Mouse (Mus musculus): ENCODE data around the gene Dusp1. TPM values are rescaled to one million over a fixed set of nuclear protein-coding genes. Genes with fewer than 3 reads are reported as not detected.

The Dusp1 gene
- polyA plus RNA-seq, 1 experiment from 2014 or later, result 45.8 TPM

DNA sequence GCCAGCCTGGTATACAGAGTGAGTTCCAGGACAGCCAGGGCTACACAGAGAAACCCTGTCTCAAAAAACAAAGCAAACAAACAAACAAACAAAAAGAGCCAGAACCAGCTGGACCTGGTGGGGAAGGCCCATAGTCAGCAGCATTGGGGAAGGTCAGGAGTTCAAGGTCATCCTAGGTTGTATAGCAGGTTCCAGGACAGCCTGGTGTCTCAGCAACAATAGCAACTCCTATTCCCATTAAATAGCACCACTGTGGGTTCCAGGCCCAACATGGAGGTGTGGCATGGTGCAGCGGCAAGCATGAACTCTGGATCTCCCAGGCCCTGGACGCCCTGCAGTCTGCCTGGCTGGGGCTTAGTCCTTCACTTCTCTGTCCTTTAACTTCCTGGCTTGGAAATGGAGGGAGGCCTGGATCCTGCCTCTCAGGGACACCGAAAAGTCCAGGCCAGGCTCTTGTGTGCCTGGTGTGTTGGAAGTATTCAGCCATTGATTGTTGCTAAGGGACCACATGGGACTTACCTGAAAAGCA is 19.0 kb upstream of the Dusp1 start:
- H3K9me3 ChIP-seq (ENCODE audit: control insufficient read depth, low read length), result no peaks in the 10 kb centered on the region
- H3K27ac ChIP-seq (replicated peaks; ENCODE audit: low read depth, low read length), result no peak overlapping the region
- no peak overlapping the region for H3K9ac ChIP-seq (replicated peaks; ENCODE audit: low read length)
- H3K4me1 ChIP-seq (ENCODE audit: control insufficient read depth, insufficient read depth, low read length), result peaks cover 9% of the 10 kb centered on the region; the same call in 1 of the 2 replicates
- DNase-seq (no peak), ATAC-seq (ENCODE audit: low FRiP score, low TSS enrichment) (no peak)
- 97% methylated on average over 3 of the region's 3 CpGs for WGBS
- H3K36me3 ChIP-seq (ENCODE audit: control insufficient read depth, insufficient read depth, low read length), result peaks cover 4% of the 10 kb centered on the region; the same call in 1 of the 2 replicates
- no peak overlapping the region for H3K4me2 ChIP-seq (ENCODE audit: low read length)
- no peaks in the 10 kb centered on the region for H3K27me3 ChIP-seq (ENCODE audit: control insufficient read depth, insufficient read depth, low read length)
- H3K4me3 ChIP-seq (replicated peaks; ENCODE audit: low read depth, low read length), result no peak overlapping the region

DNA sequence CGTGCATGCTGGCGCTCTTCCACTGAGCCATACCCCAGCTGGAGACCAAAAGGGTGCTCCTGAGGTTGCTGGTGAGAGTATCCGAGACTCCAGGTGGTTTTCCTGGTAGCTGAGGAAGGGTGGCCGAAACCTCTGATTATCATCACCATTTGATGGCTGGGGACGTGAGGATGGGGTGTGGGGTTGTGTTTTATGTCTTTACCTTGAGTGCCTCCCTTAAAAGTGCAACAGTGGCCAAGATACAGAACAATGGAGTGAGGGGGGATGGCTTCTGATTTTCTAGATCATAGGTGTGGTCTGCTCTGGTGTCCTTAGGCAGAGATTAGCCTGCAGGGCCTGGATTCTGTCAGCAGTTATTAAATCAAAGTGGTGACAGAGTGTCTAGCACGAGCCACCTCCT is 17.5 kb upstream of the Dusp1 start:
- WGBS, result 93% methylated on average over 6 of the region's 6 CpGs
- H3K36me3 ChIP-seq (ENCODE audit: control insufficient read depth, insufficient read depth, low read length), result peaks cover 11% of the 10 kb centered on the region; the same call in 1 of the 2 replicates
- no peak for ATAC-seq (ENCODE audit: low FRiP score, low TSS enrichment)

DNA sequence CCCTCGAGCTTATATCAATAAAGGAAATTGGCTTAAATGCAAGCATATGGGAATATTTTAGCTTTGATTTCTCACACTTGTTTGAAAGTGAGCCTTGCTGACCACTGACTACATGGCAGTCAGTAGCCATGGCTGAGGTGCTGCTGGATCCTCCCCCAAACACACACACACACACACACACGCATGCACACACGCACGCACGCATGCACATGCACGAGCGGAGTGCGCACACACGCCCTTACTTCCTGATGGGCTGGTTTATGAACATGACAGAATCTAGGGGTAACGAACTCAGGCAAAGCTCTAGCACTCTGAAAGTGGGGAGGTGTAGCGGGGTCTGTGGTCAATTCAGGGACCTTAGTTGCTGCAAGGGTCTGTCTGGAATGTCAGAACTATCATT is 16.8 kb upstream of the Dusp1 start:
- H3K27ac ChIP-seq (replicated peaks; ENCODE audit: low read depth, low read length), result no peak overlapping the region
- 97% methylated on average over 11 of the region's 11 CpGs for WGBS
- no peak for ATAC-seq (ENCODE audit: low FRiP score, low TSS enrichment)
- DNase-seq, result no peak
- no peak overlapping the region for H3K4me3 ChIP-seq (replicated peaks; ENCODE audit: low read depth, low read length)
- no peaks in the 10 kb centered on the region for H3K27me3 ChIP-seq (ENCODE audit: control insufficient read depth, insufficient read depth, low read length)
- H3K4me1 ChIP-seq (ENCODE audit: control insufficient read depth, insufficient read depth, low read length), result no peaks in the 10 kb centered on the region
- H3K4me2 ChIP-seq (ENCODE audit: low read length), result no peak overlapping the region
- H3K9ac ChIP-seq (replicated peaks; ENCODE audit: low read length), result no peak overlapping the region
- peaks cover 11% of the 10 kb centered on the region; the same call in 1 of the 2 replicates for H3K36me3 ChIP-seq (ENCODE audit: control insufficient read depth, insufficient read depth, low read length)
- no peaks in the 10 kb centered on the region for H3K9me3 ChIP-seq (ENCODE audit: control insufficient read depth, low read length)

More for the DNA sequence above, 17.5 kb upstream of the Dusp1 start:
- no peaks in the 10 kb centered on the region for H3K9me3 ChIP-seq (ENCODE audit: control insufficient read depth, low read length)
- no peak overlapping the region for H3K27ac ChIP-seq (replicated peaks; ENCODE audit: low read depth, low read length)
- DNase-seq, result no peak
- peaks cover 4% of the 10 kb centered on the region; the same call in 1 of the 2 replicates for H3K4me1 ChIP-seq (ENCODE audit: control insufficient read depth, insufficient read depth, low read length)
- no peak overlapping the region for H3K4me3 ChIP-seq (replicated peaks; ENCODE audit: low read depth, low read length)
- no peaks in the 10 kb centered on the region for H3K27me3 ChIP-seq (ENCODE audit: control insufficient read depth, insufficient read depth, low read length)
- no peak overlapping the region for H3K9ac ChIP-seq (replicated peaks; ENCODE audit: low read length)
- H3K4me2 ChIP-seq (ENCODE audit: low read length), result no peak overlapping the region

DNA sequence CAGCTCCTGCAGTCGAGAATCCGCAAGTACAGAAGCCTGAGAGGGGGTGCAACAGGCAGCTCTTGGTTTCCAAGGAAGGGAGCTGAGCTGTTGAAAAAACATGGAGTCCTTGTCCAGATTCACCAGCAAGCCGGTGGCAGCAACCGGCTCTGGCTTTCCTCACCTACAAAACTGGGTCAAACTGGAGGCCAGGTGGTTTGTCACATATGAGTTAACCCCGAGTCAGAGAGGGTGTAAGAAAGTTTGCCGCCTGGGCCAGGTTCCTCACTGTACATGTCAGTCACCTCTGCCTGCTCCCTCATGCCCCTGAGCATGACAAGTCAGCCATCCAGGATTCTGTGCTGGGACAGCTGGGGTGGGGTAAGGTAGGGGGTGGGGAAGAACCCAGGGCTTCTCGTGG is 16.2 kb upstream of the Dusp1 start:
- no peak overlapping the region for H3K4me2 ChIP-seq (ENCODE audit: low read length)
- no peaks in the 10 kb centered on the region for H3K9me3 ChIP-seq (ENCODE audit: control insufficient read depth, low read length)
- no peaks in the 10 kb centered on the region for H3K4me1 ChIP-seq (ENCODE audit: control insufficient read depth, insufficient read depth, low read length)
- ATAC-seq (ENCODE audit: low FRiP score, low TSS enrichment), result no peak
- peaks cover 11% of the 10 kb centered on the region; the same call in 1 of the 2 replicates for H3K36me3 ChIP-seq (ENCODE audit: control insufficient read depth, insufficient read depth, low read length)
- WGBS, result 93% methylated on average over 7 of the region's 7 CpGs
- H3K9ac ChIP-seq (replicated peaks; ENCODE audit: low read length), result no peak overlapping the region
- H3K27ac ChIP-seq (replicated peaks; ENCODE audit: low read depth, low read length), result no peak overlapping the region
- no peaks in the 10 kb centered on the region for H3K27me3 ChIP-seq (ENCODE audit: control insufficient read depth, insufficient read depth, low read length)
- H3K4me3 ChIP-seq (replicated peaks; ENCODE audit: low read depth, low read length), result no peak overlapping the region
- DNase-seq, result no peak

DNA sequence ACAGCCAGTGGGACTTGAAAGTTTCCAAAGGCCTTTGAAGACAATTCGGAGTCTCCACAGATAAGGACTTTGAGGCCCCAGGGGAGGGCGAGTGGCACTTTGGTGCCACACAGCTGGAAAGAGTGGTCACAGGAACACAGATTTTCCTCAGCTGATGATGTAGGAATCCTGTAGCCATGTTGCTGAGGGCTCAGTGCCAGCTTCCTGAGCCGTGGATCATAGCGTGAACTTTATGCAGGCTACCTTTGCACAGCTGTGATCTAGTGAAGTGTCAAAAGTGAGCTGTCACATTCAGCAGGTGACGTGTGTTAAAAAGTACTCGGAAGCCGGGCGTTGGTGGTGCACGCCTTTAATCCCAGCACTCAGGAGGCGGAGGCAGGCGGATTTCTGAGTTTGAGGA is 15.4 kb upstream of the Dusp1 start:
- Histone ChIP-seq H3K27ac (replicated peaks; ENCODE audit: low read depth, low read length) (no peak overlapping the region), H3K36me3 (ENCODE audit: control insufficient read depth, insufficient read depth, low read length) (peaks cover 11% of the 10 kb centered on the region; the same call in 1 of the 2 replicates), H3K27me3 (ENCODE audit: control insufficient read depth, insufficient read depth, low read length) (no peaks in the 10 kb centered on the region), H3K9me3 (ENCODE audit: control insufficient read depth, low read length) (no peaks in the 10 kb centered on the region), H3K4me2 (ENCODE audit: low read length) (no peak overlapping the region), H3K4me3 (replicated peaks; ENCODE audit: low read depth, low read length) (no peak overlapping the region), H3K4me1 (ENCODE audit: control insufficient read depth, insufficient read depth, low read length) (no peaks in the 10 kb centered on the region), H3K9ac (replicated peaks; ENCODE audit: low read length) (no peak overlapping the region)
- ATAC-seq (ENCODE audit: low FRiP score, low TSS enrichment) (no peak), DNase-seq (no peak)
- WGBS, result 90% methylated on average over 11 of the region's 11 CpGs

DNA sequence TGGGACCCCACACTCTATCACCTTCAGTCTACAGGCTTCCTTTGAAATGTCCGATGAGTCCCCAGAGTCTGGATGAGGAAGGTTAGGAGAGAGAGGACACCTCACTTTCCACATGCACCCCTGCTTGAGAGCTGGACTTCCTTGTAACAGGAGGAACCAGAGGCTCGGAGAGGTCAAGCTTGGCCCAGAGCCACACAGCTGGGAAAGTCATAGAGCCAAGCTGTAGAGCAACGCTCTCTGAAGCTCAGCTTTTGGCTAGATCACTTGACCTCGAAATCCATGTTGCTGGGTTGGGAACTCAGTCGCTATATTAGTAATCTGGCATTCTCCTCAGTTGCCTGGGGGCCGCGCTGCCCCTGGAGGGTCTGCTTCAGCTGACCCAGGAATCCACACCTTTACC is 14.9 kb upstream of the Dusp1 start:
- 96% methylated on average over 7 of the region's 7 CpGs for WGBS
- Histone ChIP-seq H3K36me3 (ENCODE audit: control insufficient read depth, insufficient read depth, low read length) (peaks cover 12% of the 10 kb centered on the region), H3K4me1 (ENCODE audit: control insufficient read depth, insufficient read depth, low read length) (no peaks in the 10 kb centered on the region)

DNA sequence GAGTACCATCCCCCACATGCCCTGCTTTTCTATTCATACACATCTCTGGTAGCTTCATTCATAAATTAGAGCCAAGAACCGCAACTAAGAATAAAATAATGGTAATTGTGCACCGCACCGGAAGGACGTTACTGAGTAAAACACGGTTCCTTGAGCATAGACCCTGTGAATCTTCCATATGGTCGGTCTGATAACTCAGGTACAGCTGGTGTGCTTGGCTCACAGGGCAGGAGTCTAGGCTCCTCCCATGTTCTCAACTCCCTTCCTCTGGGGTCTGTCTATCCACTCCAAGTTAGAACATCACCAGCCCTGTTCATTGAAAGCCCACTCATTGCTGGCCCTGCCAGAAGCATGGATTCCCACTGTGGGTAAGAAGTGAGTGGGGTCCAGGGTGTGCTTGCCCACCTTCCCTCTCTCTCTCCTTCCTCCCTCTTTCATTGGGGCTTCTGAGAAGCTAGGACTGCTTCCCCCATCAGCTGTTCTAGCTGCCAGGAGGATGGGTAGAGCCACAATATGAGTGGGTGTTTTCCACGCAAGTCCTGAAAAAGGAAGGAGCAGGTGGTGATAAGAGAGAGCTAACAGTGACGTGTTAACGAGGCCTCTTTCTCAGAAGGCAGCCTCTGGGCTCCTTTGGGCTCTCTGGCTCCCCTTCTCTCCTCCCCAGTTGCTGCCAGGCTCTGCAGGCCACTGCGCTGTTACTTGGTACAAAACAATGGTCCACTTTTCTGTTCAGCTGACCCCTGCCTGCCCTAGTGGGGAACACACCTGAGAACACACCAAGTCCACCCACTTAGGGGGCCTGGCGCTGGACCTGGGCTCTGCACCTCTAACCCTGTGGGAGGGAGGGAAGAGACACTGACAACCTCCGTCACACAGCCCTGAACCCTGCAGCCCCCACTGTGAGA is 14.1 kb upstream of the Dusp1 start:
- no peak for DNase-seq
- Histone ChIP-seq H3K4me1 (ENCODE audit: control insufficient read depth, insufficient read depth, low read length) (no peaks in the 10 kb centered on the region), H3K9ac (replicated peaks; ENCODE audit: low read length) (no peak overlapping the region), H3K4me3 (replicated peaks; ENCODE audit: low read depth, low read length) (no peak overlapping the region), H3K27me3 (ENCODE audit: control insufficient read depth, insufficient read depth, low read length) (no peaks in the 10 kb centered on the region), H3K27ac (replicated peaks; ENCODE audit: low read depth, low read length) (no peak overlapping the region), H3K4me2 (ENCODE audit: low read length) (no peak overlapping the region), H3K36me3 (ENCODE audit: control insufficient read depth, insufficient read depth, low read length) (peaks cover 17% of the 10 kb centered on the region), H3K9me3 (ENCODE audit: control insufficient read depth, low read length) (no peaks in the 10 kb centered on the region)
- ATAC-seq (ENCODE audit: low FRiP score, low TSS enrichment), result no peak
- WGBS, result 88% methylated on average over 12 of the region's 12 CpGs

More for the DNA sequence above, 14.9 kb upstream of the Dusp1 start:
- H3K4me3 ChIP-seq (replicated peaks; ENCODE audit: low read depth, low read length), result no peak overlapping the region
- H3K27ac ChIP-seq (replicated peaks; ENCODE audit: low read depth, low read length), result no peak overlapping the region
- H3K9ac ChIP-seq (replicated peaks; ENCODE audit: low read length), result no peak overlapping the region
- no peaks in the 10 kb centered on the region for H3K27me3 ChIP-seq (ENCODE audit: control insufficient read depth, insufficient read depth, low read length)
- H3K4me2 ChIP-seq (ENCODE audit: low read length), result no peak overlapping the region
- no peak for ATAC-seq (ENCODE audit: low FRiP score, low TSS enrichment)
- H3K9me3 ChIP-seq (ENCODE audit: control insufficient read depth, low read length), result no peaks in the 10 kb centered on the region
- no peak for DNase-seq

DNA sequence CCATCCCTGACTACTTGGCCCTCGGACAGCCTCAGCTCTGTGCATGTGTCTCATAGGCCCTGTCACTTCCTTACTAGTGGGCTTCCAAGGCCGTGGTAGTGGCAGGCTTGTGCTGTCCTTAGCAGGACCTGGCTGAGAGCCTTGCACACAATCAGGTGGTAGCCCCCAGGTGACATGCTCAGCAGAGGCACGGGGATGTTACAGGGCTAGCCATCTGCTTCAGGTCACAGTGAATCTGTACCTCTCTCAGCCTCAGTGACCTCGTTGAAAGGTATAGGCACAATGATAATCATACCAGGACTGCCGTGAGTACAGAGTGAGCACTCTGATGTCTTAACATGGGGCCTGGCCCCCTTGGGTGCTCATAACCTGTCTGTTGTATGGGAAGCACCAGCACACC is 12.8 kb upstream of the Dusp1 start:
- Histone ChIP-seq H3K9ac (replicated peaks; ENCODE audit: low read length) (no peak overlapping the region), H3K27ac (replicated peaks; ENCODE audit: low read depth, low read length) (no peak overlapping the region), H3K9me3 (ENCODE audit: control insufficient read depth, low read length) (no peaks in the 10 kb centered on the region), H3K4me2 (ENCODE audit: low read length) (no peak overlapping the region), H3K27me3 (ENCODE audit: control insufficient read depth, insufficient read depth, low read length) (no peaks in the 10 kb centered on the region), H3K36me3 (ENCODE audit: control insufficient read depth, insufficient read depth, low read length) (peaks cover 21% of the 10 kb centered on the region), H3K4me1 (ENCODE audit: control insufficient read depth, insufficient read depth, low read length) (no peaks in the 10 kb centered on the region), H3K4me3 (replicated peaks; ENCODE audit: low read depth, low read length) (no peak overlapping the region)
- DNase-seq, result no peak
- 87% methylated on average over 5 of the region's 5 CpGs for WGBS
- no peak for ATAC-seq (ENCODE audit: low FRiP score, low TSS enrichment)

DNA sequence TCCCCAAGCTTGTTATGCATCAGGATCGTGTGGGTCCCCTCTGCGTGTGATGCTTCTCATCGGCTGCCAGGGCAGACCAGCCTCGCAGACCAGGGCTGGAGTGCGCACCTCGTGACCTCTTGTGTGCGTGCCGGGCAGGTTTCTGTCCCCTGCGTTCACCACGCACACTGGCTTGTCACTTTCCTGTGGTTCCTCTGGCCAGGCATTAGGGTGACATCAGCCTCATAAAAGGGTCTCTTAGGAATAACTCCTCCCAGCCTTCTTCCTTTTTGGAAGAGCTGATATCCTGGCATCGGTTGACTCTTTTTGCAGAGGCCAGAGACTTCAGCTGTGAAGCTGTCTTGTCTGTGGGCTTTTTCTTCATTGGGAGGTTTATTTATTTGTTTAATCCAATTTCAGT is 12.2 kb upstream of the Dusp1 start:
- Histone ChIP-seq H3K4me2 (ENCODE audit: low read length) (no peak overlapping the region), H3K4me1 (ENCODE audit: control insufficient read depth, insufficient read depth, low read length) (no peaks in the 10 kb centered on the region), H3K9me3 (ENCODE audit: control insufficient read depth, low read length) (no peaks in the 10 kb centered on the region), H3K27me3 (ENCODE audit: control insufficient read depth, insufficient read depth, low read length) (no peaks in the 10 kb centered on the region), H3K36me3 (ENCODE audit: control insufficient read depth, insufficient read depth, low read length) (peaks cover 27% of the 10 kb centered on the region), H3K27ac (replicated peaks; ENCODE audit: low read depth, low read length) (no peak overlapping the region), H3K9ac (replicated peaks; ENCODE audit: low read length) (no peak overlapping the region), H3K4me3 (replicated peaks; ENCODE audit: low read depth, low read length) (no peak overlapping the region)
- ATAC-seq (ENCODE audit: low FRiP score, low TSS enrichment), result no peak
- 94% methylated on average over 11 of the region's 11 CpGs for WGBS
- no peak for DNase-seq

All from midbrain, embryonic 14.5 days (tissue).